Mouse (Mus musculus) thymus, postnatal 36 days (tissue): Measurements from ENCODE around the gene Gm13420.

ENCODE experiments used
- DNase-seq, 2 experiments: peaks; one replicate each; pipeline ENCODE4 v3.0.0; 2022; ENCODE audit warnings: mixed read lengths in 2 of 2

The Gm13420 gene

DNA sequence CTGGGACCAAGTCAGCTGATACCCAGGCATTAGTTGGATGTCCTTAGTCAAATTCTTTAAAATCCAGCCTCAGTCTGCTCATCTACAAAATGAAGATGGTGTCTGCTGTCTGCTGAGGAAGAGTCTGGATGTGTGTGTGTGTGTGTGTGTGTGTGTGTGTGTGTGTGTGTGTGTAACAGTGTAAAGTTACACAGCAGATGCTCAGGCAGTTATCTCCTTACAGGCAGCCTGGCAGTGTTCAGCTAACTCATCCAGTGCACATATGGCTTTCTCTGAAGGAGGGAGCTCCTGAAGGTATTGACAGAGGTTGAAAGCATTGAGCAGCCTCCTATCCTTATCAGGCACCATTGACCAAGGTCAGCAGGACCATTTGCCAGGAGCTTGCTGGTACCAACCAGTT, 50.6 kb downstream of the Gm13420 start:
- DNase-seq: no peak

DNA sequence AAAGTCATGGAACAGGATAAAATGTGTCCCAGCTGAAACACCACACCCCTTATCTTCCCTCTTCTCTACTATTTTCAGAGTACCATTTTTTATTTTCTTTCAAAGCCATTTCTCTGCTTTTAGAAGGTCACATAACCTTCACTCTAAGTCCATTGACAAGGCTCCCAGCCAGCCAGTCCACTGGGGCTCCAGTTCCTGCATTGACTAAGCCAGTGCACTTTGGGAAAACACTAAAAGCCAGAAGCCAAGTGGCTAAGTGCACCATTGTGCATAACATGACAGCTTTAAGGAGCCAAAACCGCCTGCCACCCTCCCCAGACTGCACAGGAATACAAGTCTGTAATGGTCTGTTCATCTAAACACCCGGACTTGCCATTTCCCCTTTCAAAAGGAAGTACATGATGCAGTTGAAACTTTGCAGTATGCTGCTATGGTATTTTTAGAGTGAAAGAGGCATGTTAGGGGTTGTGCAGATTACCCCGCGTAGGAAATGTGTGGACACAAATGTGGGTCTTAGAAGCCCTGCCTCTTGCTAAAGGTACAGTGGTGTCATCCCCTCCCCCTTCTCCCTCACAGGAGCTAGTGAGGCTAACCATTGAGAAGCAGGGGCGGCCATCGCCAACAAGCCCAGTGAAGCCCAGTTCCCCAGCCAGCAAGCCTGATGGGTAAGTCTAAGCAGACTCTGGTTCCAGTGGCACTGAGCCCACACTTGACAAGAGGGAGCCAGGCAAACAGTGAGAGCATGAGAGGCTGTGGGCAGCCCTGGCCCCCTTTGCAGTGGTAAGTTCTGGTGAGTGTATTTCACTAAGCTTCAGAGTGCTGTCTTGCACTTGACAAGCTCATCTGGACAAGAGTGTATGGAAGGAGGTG, 52.8 kb downstream of the Gm13420 start:
- no peak for DNase-seq

DNA sequence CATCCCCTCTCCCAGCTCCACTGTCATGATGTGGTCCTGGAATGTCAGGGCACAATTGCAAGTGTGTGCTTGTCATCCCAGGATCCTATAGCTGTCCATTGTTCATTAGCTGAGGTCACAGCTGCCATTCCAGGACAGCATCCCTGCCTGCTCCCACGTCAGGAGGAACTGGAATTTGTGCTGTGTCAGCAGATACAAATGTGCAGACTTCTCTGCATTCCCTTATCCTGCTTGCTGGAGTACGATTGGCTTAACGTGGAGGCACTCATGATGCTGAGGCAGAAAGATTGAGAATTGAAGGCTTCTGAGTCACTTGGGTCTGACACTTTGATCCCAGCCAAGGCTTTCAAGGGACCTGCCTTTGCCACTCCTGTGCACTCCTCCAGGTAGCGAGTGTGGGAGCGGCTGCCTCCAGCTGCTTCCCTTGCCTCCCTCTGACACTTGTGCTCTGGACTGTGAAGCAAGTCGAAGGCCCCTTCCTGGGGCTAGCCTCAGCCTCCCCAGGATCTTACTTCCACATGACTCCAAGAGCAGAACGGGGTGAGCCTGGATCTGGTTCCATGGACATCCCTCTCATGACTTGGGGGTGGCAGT, 55.2 kb downstream of the Gm13420 start:
- DNase-seq: no peak
